Mouse (Mus musculus) gastrocnemius, postnatal 14 days (tissue): Measurements from ENCODE around the gene Serpinb1b. TPM values are rescaled to one million over a fixed set of nuclear protein-coding genes. Genes with fewer than 3 reads are reported as not detected.
A peak's percentile ranks its signal among the peaks of the same experiment; 100 is the strongest.

Source experiments
- DNase-seq: peaks from one replicate; pipeline ENCODE4 v3.0.0; 2021; ENCODE audit warnings: mixed read lengths
- intact Hi-C: fragments of 180-260 bp; cut with DNase I; formaldehyde crosslinking; loops from one replicate; pipeline ENCODE4 v1.15.1; 2025; ENCODE audit warnings: low total_unique reads
- total RNA-seq, 2 experiments: library from RNA; stranded (reverse); gene quantifications; 2 replicates each; pipeline ENCODE4 v1.2.3; 2021

The Serpinb1b gene
- total RNA-seq, 2 experiments from 2014 or later: 0.18 TPM; not detected in 1

- intact Hi-C loops: no loop called here
- DNase-seq: peak; percentile 17
Measured at GRCm38 (mm10) chr13:33085695-33086432, 7.5 kb downstream of the Serpinb1b start.

- no peak for DNase-seq
- intact Hi-C loops: no loop called here
Measured at GRCm38 (mm10) chr13:33089566-33089965, 11.2 kb downstream of the Serpinb1b start.

- DNase-seq: no peak
- intact Hi-C loops: no loop called here
Measured at GRCm38 (mm10) chr13:33090546-33090945, 12.2 kb downstream of the Serpinb1b start.

- DNase-seq: no peak
- intact Hi-C loops: no loop called here
Measured at GRCm38 (mm10) chr13:33091306-33091705, 12.9 kb downstream of the Serpinb1b start.

DNA sequence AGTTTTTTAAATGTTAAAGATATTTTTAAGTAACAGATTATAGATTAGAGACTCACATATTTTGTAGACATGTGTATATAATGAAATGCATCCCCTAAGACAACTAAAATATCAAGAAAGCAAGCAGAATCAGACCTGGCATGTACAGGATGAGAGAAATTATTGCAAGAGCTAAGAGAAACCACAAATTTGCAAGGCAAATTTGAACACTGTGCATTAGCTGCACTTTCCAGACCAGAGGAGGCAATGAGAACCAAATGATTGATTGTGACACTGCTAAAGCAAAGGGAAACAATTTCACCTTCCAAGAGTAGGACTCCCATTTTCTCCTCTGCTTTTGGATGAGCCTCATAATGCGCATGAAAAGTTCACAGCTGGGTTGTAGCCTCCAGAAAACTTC lies 17.2 kb downstream of the Serpinb1b start:
- no peak for DNase-seq
- intact Hi-C loops: no loop called here

GRCm38 (mm10) chr13:33105626-33106025 lies 27.3 kb downstream of the Serpinb1b start:
- intact Hi-C loops: no loop called here
- DNase-seq: no peak

- no peak for DNase-seq
Measured at GRCm38 (mm10) chr13:33113054-33113453, 34.7 kb downstream of the Serpinb1b start.

DNA sequence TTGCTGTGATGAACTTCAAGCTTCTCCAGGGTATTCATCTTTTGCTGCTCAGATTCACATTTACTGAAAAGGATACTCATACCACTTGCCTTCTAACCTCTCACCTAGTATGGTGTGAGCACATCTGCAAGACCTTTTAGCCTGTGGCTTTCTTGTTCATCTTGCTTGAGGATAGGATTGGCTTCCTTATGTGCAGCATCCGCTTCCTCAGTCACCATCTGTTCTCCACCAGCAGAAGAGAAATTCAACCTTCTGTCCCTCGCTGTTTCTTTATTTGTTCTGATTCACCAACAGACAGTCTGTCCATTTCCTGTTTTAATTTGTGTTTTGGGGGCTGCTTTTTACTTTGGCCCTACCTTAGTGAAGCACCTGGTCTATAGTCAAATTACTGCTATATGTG lies 59.3 kb downstream of the Serpinb1b start:
- intact Hi-C loops: no loop called here

More at GRCm38 (mm10) chr13:33113054-33113453, 34.7 kb downstream of the Serpinb1b start:
- intact Hi-C loops: no loop called here

DNA sequence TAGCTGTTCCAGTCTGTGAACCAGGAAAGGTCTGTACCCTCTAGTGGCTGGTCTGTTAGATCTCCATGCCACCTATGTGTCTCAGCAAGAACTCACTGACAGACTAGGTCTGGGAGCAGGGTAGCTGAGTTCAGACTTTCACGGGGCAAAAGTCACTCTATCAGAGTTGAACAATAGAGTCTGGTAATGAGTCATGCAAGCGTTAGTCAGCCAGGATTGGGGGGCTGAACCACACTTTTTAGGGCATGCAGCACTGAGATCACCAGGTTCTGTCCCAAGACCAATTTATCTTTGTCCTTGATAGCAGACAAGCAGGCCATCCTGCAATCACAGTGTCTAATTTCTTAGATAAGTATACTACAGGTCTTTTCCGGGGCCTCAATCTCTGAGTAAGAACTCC lies 63.1 kb downstream of the Serpinb1b start:
- intact Hi-C loops: no loop called here
- DNase-seq: no peak

More for the DNA sequence above, 59.3 kb downstream of the Serpinb1b start:
- DNase-seq: no peak

Other genes with a start within 250 kb of the Serpinb1b start
- 1 to 10 TPM; 6.9 to 7.4 TPM for gene Serpinb1a, start 227.4 kb upstream of the Serpinb1b start, total RNA-seq
- gene Serpinb1c, start 180.4 kb upstream of the Serpinb1b start, total RNA-seq: under 1 TPM; 0.57 to 0.58 TPM
- 1 to 10 TPM; 2.4 to 3.0 TPM for gene Serpinb6b, start 113.4 kb upstream of the Serpinb1b start, total RNA-seq
- 1 to 10 TPM; 2.5 to 2.7 TPM for gene Serpinb9, start 75.3 kb upstream of the Serpinb1b start, total RNA-seq
- not detected for gene Serpinb9b, start 51.2 kb upstream of the Serpinb1b start, total RNA-seq
- not detected for gene Serpinb9c, start 81.2 kb downstream of the Serpinb1b start, total RNA-seq
- gene Serpinb9d, start 114.4 kb downstream of the Serpinb1b start, total RNA-seq: not detected
- not detected for gene Serpinb9e, start 171.0 kb downstream of the Serpinb1b start, total RNA-seq
- gene Serpinb9f, start 245.5 kb downstream of the Serpinb1b start, total RNA-seq: not detected